Mouse (Mus musculus) midbrain, embryonic 12.5 days (tissue): ENCODE data around the gene Eid2b. TPM values are rescaled to one million over a fixed set of nuclear protein-coding genes. Genes with fewer than 3 reads are reported as not detected.
"Not testable (repeated sequence)": the region's sequence is repeated elsewhere in the genome, so short reads cannot be mapped to it uniquely, and the experiment has no call there.

Experiments used
- ATAC-seq: fragments of 200-750 bp; cut with Nextera tagmentation; 2 replicates; pipeline ENCODE4 v1.8.0; 2017; ENCODE audit warnings: low read depth, moderate TSS enrichment, moderate library complexity; ENCODE audit not compliant: low FRiP score
- H3K27ac ChIP-seq: fragments of 300-500 bp; sonication (generic); replicated peaks from 2 replicates; pipeline ENCODE4 v1.5.1; 2016; ENCODE audit warnings: mild to moderate bottlenecking
- H3K27me3 ChIP-seq: fragments of 300-500 bp; sonication (generic); 2 replicates; pipeline ENCODE4 v1.6.1; 2016; ENCODE audit warnings: mild to moderate bottlenecking
- H3K36me3 ChIP-seq: fragments of 300-500 bp; sonication (generic); 2 replicates; pipeline ENCODE4 v1.6.1; 2016
- H3K4me1 ChIP-seq: fragments of 300-500 bp; sonication (generic); 2 replicates; pipeline ENCODE4 v1.6.1; 2016
- H3K4me2 ChIP-seq: fragments of 300-500 bp; sonication (generic); replicated peaks from 2 replicates; pipeline ENCODE4 v1.6.1; 2016; ENCODE audit warnings: mild to moderate bottlenecking, moderate library complexity
- H3K4me3 ChIP-seq: fragments of 300-500 bp; sonication (generic); 2 replicates; pipeline ENCODE4 v1.5.1; 2016; ENCODE audit warnings: mild to moderate bottlenecking
- H3K9ac ChIP-seq: fragments of 300-500 bp; sonication (generic); replicated peaks from 2 replicates; pipeline ENCODE4 v1.6.1; 2016; ENCODE audit warnings: mild to moderate bottlenecking, moderate library complexity
- H3K9me3 ChIP-seq: fragments of 300-500 bp; sonication (generic); 2 replicates; pipeline ENCODE4 v1.6.1; 2016; ENCODE audit warnings: mild to moderate bottlenecking
- WGBS: fragments of 180-500 bp; shearing (Covaris S2); methylation state at CpG from one replicate; pipeline ENCODE4 v1.1.7; 2016; 5-methylcytosine and 5-hydroxymethylcytosine counted together
- polyA plus RNA-seq: library from polyadenylated mRNA; unstranded; fragments of >200 nt; fragmentation: Nextera tagmentation; extraction: Ambion mirVana; gene quantifications from 2 replicates; pipeline ENCODE4 v1.2.1, GENCODE M21; 2016

Eid2b gene
- polyA plus RNA-seq = 25.2 and 27.4 TPM in 2 replicates

- peak within 1 kb of the TSS; percentile 71 for H3K4me3 ChIP-seq
- H3K27me3 ChIP-seq = no peaks in the 10 kb centered on the region
- no peaks in the 10 kb centered on the region for H3K9me3 ChIP-seq
- peaks cover 14% of the 10 kb centered on the region for H3K4me1 ChIP-seq
- H3K36me3 ChIP-seq = peaks cover 6% of the 10 kb centered on the region
- H3K27ac ChIP-seq = peak within 1 kb of the TSS; percentile 86
- ATAC-seq = peak; percentile 85
- H3K4me2 ChIP-seq = peak within 1 kb of the TSS; percentile 63
- WGBS = 4% methylated on average over 68 of the region's 68 CpGs
- peak within 1 kb of the TSS; percentile 85 for H3K9ac ChIP-seq
Observed at GRCm38 (mm10) chr7:28277615-28278278, at the start of gene Eid2b. Eid2b (plus strand) TSS chr7:28277739.

- WGBS = 82% methylated on average over 2 of the region's 2 CpGs
- H3K4me2 ChIP-seq = not testable (repeated sequence)
Observed at GRCm38 (mm10) chr7:28243943-28244342, 33.6 kb upstream of the Eid2b start.

DNA sequence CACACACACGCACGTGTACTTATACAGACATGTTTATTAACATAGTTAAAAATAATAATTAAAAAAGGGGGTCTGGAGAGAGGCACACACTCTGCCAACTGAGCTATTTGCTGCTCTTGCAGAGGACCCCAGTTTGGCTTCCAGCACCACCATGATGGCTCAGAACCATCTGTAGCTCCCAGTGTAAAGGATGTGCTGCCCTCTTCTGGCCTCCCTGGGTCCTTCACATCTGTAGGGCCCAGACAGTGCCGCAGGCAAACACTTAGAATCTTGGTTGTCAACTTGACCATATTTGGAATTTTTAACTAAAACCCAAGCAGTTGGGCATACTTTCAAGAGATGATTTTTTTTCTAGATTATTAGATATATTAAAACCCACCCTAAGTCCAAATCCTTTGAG is 28.6 kb upstream of the Eid2b start:
- Histone ChIP-seq H3K9me3 (0 out of 2 replicates have a peak, but pooled peaks cover 5% of the 10 kb centered on the region), H3K4me2 (no peak overlapping the region), H3K9ac (no peak overlapping the region), H3K4me1 (no peaks in the 10 kb centered on the region), H3K27me3 (no peaks in the 10 kb centered on the region), H3K36me3 (no peaks in the 10 kb centered on the region), H3K27ac (no peak overlapping the region), H3K4me3 (no peak overlapping the region)
- WGBS = 86% methylated on average over 3 of the region's 3 CpGs
- no peak for ATAC-seq

More at GRCm38 (mm10) chr7:28243943-28244342, 33.6 kb upstream of the Eid2b start:
- not testable (repeated sequence) for H3K27me3 ChIP-seq, ATAC-seq, H3K36me3 ChIP-seq, H3K9me3 ChIP-seq, H3K9ac ChIP-seq, H3K4me1 ChIP-seq, H3K4me3 ChIP-seq, H3K27ac ChIP-seq

DNA sequence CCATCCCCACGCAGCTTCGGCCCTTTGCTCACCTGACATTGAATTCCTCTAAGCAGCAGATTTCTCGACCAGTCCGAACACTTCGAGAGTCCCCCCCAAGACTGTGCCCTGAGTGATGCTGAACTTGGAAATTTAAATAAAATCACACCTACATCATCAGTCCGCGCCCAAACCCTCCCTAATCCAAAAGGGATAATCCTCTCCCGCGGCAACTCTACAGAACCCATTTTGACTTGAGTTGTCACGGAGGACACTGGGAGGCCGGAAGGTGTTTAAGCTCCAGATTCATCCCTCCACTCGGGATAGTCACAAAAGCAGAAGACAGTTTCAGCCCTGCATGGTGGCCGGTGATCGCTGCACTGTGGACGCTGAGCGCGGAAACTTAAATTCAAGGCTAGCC is 25.6 kb upstream of the Eid2b start:
- Histone ChIP-seq H3K9me3 (0 out of 2 replicates have a peak, but pooled peaks cover 10% of the 10 kb centered on the region), H3K4me1 (no peaks in the 10 kb centered on the region), H3K27ac (no peak overlapping the region), H3K36me3 (no peaks in the 10 kb centered on the region), H3K9ac (no peak overlapping the region), H3K27me3 (no peaks in the 10 kb centered on the region), H3K4me2 (no peak overlapping the region), H3K4me3 (no peak overlapping the region)
- no peak for ATAC-seq
- WGBS = 88% methylated on average over 17 of the region's 17 CpGs

DNA sequence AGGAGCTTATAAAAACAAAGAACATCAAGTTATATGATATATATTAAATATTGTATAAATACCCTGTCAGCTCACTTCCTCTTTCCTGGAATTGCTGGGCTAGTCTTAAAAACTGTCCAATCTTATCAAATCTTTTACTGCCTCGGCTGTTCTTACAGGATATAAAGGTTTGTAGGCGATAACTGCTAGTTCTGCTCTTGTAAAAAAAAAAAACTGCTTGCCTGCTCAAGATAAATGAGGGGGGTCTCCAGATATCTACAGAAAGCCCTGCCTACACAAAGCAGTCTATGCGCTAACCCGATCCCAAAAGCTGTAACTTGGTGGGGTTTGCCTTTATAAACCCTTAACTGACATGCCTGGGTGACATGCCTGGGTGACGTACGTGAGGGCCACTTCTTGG is 22.9 kb upstream of the Eid2b start:
- no peak overlapping the region for H3K4me2 ChIP-seq
- 95% methylated on average over 6 of the region's 6 CpGs for WGBS
- H3K9me3 ChIP-seq = 0 out of 2 replicates have a peak, but pooled peaks cover 5% of the 10 kb centered on the region
- H3K27me3 ChIP-seq = no peaks in the 10 kb centered on the region
- no peaks in the 10 kb centered on the region for H3K4me1 ChIP-seq
- H3K36me3 ChIP-seq = no peaks in the 10 kb centered on the region
- H3K4me3 ChIP-seq = no peak overlapping the region
- no peak overlapping the region for H3K9ac ChIP-seq
- no peak overlapping the region for H3K27ac ChIP-seq
- ATAC-seq = no peak

- no peak for ATAC-seq
- Histone ChIP-seq H3K4me2 (no peak overlapping the region), H3K9ac (no peak overlapping the region), H3K36me3 (no peaks in the 10 kb centered on the region), H3K4me3 (no peak overlapping the region), H3K27me3 (no peaks in the 10 kb centered on the region), H3K27ac (no peak overlapping the region), H3K4me1 (no peaks in the 10 kb centered on the region), H3K9me3 (0 out of 2 replicates have a peak, but pooled peaks cover 5% of the 10 kb centered on the region)
- WGBS = 88% methylated on average over 6 of the region's 6 CpGs
Observed at GRCm38 (mm10) chr7:28255476-28255875, 22.1 kb upstream of the Eid2b start.

DNA sequence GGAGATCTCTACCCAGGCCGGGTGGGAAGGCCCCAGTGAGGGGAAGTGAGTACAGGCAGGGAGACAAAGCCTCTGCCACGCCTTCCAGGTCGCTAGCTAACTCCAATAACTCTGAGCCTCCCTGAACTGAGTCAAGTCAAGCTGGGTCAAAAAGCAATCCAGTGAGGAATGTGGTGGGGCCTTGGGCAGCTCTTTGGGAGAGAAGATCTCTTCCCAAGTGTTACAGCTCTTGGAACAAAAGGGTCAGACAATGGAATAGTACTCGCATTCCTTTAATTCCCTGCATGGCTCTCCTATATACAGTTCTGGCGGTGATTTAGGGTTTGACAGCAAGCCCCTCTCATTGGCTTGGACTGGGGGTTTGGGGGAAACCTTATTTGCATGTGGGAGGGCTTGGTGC is 14.7 kb upstream of the Eid2b start:
- no peaks in the 10 kb centered on the region for H3K9me3 ChIP-seq
- no peak overlapping the region for H3K4me2 ChIP-seq
- H3K27ac ChIP-seq = no peak overlapping the region
- peaks cover 7% of the 10 kb centered on the region; the same call in 1 of the 2 replicates for H3K27me3 ChIP-seq
- 39% methylated on average over 5 of the region's 5 CpGs for WGBS
- no peak overlapping the region for H3K4me3 ChIP-seq
- no peaks in the 10 kb centered on the region for H3K4me1 ChIP-seq
- H3K9ac ChIP-seq = no peak overlapping the region
- ATAC-seq = no peak
- no peaks in the 10 kb centered on the region for H3K36me3 ChIP-seq

DNA sequence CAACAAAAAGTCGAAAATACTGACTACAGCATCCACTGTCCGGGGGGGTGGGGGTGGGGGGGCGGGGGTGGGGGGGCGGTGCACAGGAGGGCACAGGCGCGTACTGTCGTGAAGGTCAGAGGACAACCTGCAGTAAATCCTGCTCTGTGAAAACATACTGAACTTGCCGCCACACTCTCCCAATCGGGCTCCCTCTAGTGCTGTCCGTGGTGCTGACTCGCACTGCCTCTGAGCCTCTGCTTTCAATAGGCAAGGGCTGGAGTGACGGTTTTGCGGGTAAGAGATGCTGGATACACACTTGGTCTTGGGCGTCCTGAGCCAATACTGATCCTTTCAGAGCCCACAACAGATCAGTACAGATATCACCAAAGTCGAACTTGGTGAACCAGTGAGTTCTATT is 13.8 kb upstream of the Eid2b start:
- WGBS = 9% methylated on average over 14 of the region's 15 CpGs
- Histone ChIP-seq H3K4me2 (no peak overlapping the region), H3K36me3 (no peaks in the 10 kb centered on the region), H3K27ac (no peak overlapping the region), H3K4me3 (no peak overlapping the region), H3K4me1 (peaks cover 5% of the 10 kb centered on the region), H3K27me3 (peaks cover 7% of the 10 kb centered on the region; the same call in 1 of the 2 replicates), H3K9ac (no peak overlapping the region), H3K9me3 (no peaks in the 10 kb centered on the region)
- ATAC-seq = no peak

GRCm38 (mm10) chr7:28265391-28265790 is 12.1 kb upstream of the Eid2b start:
- H3K27me3 ChIP-seq = peaks cover 7% of the 10 kb centered on the region; the same call in 1 of the 2 replicates
- peaks cover 9% of the 10 kb centered on the region; the same call in 1 of the 2 replicates for H3K36me3 ChIP-seq
- H3K4me2 ChIP-seq = no peak overlapping the region
- WGBS = 92% methylated on average over 13 of the region's 13 CpGs
- H3K4me1 ChIP-seq = peaks cover 11% of the 10 kb centered on the region
- ATAC-seq = no peak
- no peak overlapping the region for H3K27ac ChIP-seq
- H3K4me3 ChIP-seq = no peak overlapping the region
- H3K9ac ChIP-seq = no peak overlapping the region
- no peaks in the 10 kb centered on the region for H3K9me3 ChIP-seq

DNA sequence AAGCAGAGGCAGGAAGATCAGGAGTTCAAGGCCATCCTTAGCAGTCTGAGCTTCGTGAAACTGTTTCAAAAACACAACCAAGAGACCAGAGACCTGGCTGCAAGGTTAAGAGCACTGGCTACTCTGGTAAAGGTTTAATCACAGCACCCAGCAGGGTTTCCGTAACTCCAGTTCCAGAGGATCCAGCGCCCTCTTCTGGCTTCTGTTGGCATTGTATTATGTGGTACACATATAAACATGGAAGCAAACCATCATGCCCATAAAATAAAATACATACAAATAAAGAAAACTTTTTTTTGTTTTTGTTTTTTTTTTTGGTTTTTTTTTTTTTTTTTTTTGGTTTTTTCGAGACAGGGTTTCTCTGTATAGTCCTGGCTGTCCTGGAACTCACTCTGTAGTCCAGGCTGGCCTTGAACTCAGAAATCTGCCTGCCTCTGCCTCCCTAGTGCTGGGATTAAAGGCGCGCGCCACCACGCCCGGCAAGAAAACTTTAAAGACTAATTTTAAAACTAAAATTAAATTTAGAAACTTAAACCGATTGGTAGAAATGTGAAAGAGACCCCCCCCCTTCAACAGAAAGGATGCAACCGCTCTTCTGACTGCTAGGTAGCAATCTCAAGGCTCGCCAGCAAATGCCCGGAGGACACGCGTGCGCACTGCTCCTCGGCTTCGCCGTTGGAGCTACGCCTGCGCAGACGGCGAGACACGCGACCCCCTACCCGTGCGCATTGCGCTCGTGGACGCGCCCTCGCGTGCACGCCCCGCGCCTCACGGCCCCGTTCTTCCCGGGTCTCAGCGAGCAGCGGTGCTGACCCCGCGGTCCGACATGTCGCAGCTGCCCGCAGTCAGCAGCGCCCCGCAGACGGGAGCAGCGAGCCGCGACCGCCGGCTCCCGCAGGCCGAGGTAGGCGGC is 10.2 kb upstream of the Eid2b start, which contains the start of gene Eid2:
Gene Eid2 (plus strand): TSS at position 753 of the 913 bp plus-strand sequence.
- WGBS = 7% methylated on average over 57 of the region's 57 CpGs
- peak; percentile 92 for ATAC-seq
- Histone ChIP-seq H3K9me3 (no peaks in the 10 kb centered on the region), H3K27ac (peak within 1 kb of the TSS; percentile 94), H3K9ac (peak within 1 kb of the TSS; percentile 99), H3K4me1 (peaks cover 11% of the 10 kb centered on the region), H3K4me2 (peak within 1 kb of the TSS; percentile 84), H3K36me3 (peaks cover 25% of the 10 kb centered on the region), H3K4me3 (peak within 1 kb of the TSS; percentile 89), H3K27me3 (0 out of 2 replicates have a peak, but pooled peaks cover 7% of the 10 kb centered on the region)

DNA sequence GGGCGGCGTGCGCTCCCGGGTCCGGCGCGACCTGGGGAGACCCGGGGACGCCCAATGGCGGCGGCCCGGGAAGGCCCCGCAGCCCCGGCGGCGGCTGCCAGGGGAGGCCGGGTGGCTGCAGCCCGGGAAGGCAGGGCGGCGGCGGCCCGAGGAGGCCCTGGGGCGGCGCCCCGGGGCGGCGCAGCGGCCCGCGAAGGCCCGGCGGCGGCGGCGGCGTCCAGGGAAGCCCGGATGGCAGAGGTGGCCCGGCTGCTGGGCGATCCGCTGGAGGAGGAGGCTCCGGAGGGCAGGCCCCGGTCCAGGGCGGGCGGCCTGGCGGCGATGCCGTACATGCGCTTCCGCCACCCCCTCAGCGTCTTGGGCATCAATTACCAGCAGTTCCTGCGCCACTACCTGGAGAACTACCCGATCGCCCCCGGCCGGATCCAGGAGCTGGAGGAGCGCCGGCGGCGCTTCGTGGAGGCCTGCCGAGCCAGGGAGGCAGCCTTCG is 9.5 kb upstream of the Eid2b start:
- WGBS = under 1% methylated on average over 44 of the region's 62 CpGs
- peak overlapping the region; percentile 89 for H3K4me3 ChIP-seq
- ATAC-seq = peak; percentile 83

More for the DNA sequence above, 9.5 kb upstream of the Eid2b start:
- peak overlapping the region; percentile 84 for H3K4me2 ChIP-seq
- no peaks in the 10 kb centered on the region for H3K9me3 ChIP-seq
- H3K27me3 ChIP-seq = 0 out of 2 replicates have a peak, but pooled peaks cover 7% of the 10 kb centered on the region
- H3K4me1 ChIP-seq = peaks cover 11% of the 10 kb centered on the region
- H3K27ac ChIP-seq = peak overlapping the region; percentile 94
- H3K36me3 ChIP-seq = peaks cover 32% of the 10 kb centered on the region
- peak overlapping the region; percentile 99 for H3K9ac ChIP-seq
